Mouse (Mus musculus): ENCODE data around the gene Plekha8. TPM values are rescaled to one million over a fixed set of nuclear protein-coding genes. Genes with fewer than 3 reads are reported as not detected.

The Plekha8 gene
- polyA plus RNA-seq, 1 experiment from 2014 or later, result 12.2 TPM

DNA sequence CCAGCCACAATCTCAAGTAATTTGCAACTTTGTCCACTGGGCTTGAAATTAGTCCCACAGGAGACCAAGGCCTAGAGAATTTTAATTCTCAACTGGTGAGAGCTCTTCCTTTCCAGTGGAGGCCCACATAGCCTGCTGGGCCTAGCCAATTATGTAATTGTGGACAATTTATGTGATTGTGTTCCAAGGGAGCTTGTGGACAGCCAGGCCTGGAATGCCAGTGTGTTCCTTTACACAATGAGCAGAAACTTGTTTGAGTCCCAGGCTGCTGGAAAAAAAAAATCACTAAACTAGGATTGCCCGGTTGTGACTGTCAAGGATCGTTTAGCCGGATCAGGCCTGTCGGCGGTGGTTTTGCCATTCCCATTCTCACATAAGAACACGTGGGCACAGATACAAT, 98.4 kb downstream of the Plekha8 start:
- ATAC-seq (ENCODE audit: low read depth), result no peak
- H3K9ac ChIP-seq (replicated peaks; ENCODE audit: low read depth, low read length), result no peak overlapping the region
- no peak overlapping the region for H3K4me3 ChIP-seq (ENCODE audit: low read depth, low read length)
- no peaks in the 10 kb centered on the region for H3K4me1 ChIP-seq (ENCODE audit: control insufficient read depth, insufficient read depth, low read length)
- H3K27me3 ChIP-seq (ENCODE audit: control insufficient read depth, insufficient read depth, low read length), result no peaks in the 10 kb centered on the region
- H3K9me3 ChIP-seq (ENCODE audit: control insufficient read depth, low read length), result peaks cover 3% of the 10 kb centered on the region; the same call in 1 of the 2 replicates
- WGBS, result 87% methylated on average over 6 of the region's 6 CpGs
- no peak overlapping the region for H3K4me2 ChIP-seq (ENCODE audit: low read depth, low read length)
- peaks cover 13% of the 10 kb centered on the region for H3K36me3 ChIP-seq (ENCODE audit: control insufficient read depth, insufficient read depth, low read length)
- H3K27ac ChIP-seq (ENCODE audit: low read depth, low read length), result no peak overlapping the region

Other genes starting within 250 kb of the Plekha8 start
- gene Wipf3, start 165.5 kb upstream of the Plekha8 start, polyA plus RNA-seq (2014; fragmentation: Nextera tagmentation; extraction: Ambion mirVana), result 2.8 and 3.0 TPM in 2 replicates
- gene Scrn1, start 28.6 kb upstream of the Plekha8 start, polyA plus RNA-seq (2014; fragmentation: Nextera tagmentation; extraction: Ambion mirVana), result 109 and 110 TPM in 2 replicates
- gene Fkbp14, start 2.2 kb downstream of the Plekha8 start, polyA plus RNA-seq (2014; fragmentation: Nextera tagmentation; extraction: Ambion mirVana), result 9.1 and 14.6 TPM in 2 replicates
- 91.3 and 110 TPM in 2 replicates for gene Mturn, start 86.5 kb downstream of the Plekha8 start, polyA plus RNA-seq (2014; fragmentation: Nextera tagmentation; extraction: Ambion mirVana)
- 6.6 and 8.0 TPM in 2 replicates for gene Znrf2, start 221.8 kb downstream of the Plekha8 start, polyA plus RNA-seq (2014; fragmentation: Nextera tagmentation; extraction: Ambion mirVana)

Measured in neural tube, embryonic 14.5 days (tissue).